Mouse (Mus musculus): ENCODE measurements at regions not wholly inside any gene's neighbourhood (a gene's known extent, or its start where the extent isn't known, plus 50 kb on each side); places are given as distances from the start of the nearest gene placed in this dataset.

GRCm38 (mm10) chr9:47119253-47119652 lies 120.7 kb downstream of the Gm4791 start:
- H3K27me3 ChIP-seq (ENCODE audit: control insufficient read depth, insufficient read depth, low read length): no peaks in the 10 kb centered on the region
- H3K27ac ChIP-seq (ENCODE audit: low read depth, low read length): no peak overlapping the region
- H3K9ac ChIP-seq (ENCODE audit: low read length): no peak overlapping the region
- H3K36me3 ChIP-seq (ENCODE audit: control insufficient read depth, insufficient read depth, low read length): no peaks in the 10 kb centered on the region
- WGBS: 87% methylated on average over 8 of the region's 8 CpGs
- H3K4me1 ChIP-seq (ENCODE audit: control insufficient read depth, insufficient read depth, low read length): no peaks in the 10 kb centered on the region
- ATAC-seq (ENCODE audit: insufficient read depth, low FRiP score, low TSS enrichment): no peak
- DNase-seq (ENCODE audit: low spot score): no peak
- H3K4me3 ChIP-seq (ENCODE audit: low read depth, low read length): no peak overlapping the region
- no peaks in the 10 kb centered on the region for H3K9me3 ChIP-seq (ENCODE audit: control insufficient read depth, low read length)
- H3K4me2 ChIP-seq (ENCODE audit: low read depth): no peak overlapping the region

GRCm38 (mm10) chr9:47123113-47123512 lies 124.6 kb downstream of the Gm4791 start:
- Histone ChIP-seq H3K27me3 (ENCODE audit: control insufficient read depth, insufficient read depth, low read length) (no peaks in the 10 kb centered on the region), H3K36me3 (ENCODE audit: control insufficient read depth, insufficient read depth, low read length) (no peaks in the 10 kb centered on the region), H3K4me3 (ENCODE audit: low read depth, low read length) (no peak overlapping the region), H3K9ac (ENCODE audit: low read length) (no peak overlapping the region), H3K27ac (ENCODE audit: low read depth, low read length) (no peak overlapping the region), H3K9me3 (ENCODE audit: control insufficient read depth, low read length) (no peaks in the 10 kb centered on the region), H3K4me1 (ENCODE audit: control insufficient read depth, insufficient read depth, low read length) (no peaks in the 10 kb centered on the region), H3K4me2 (ENCODE audit: low read depth) (no peak overlapping the region)
- DNase-seq (ENCODE audit: low spot score) (no peak), ATAC-seq (ENCODE audit: insufficient read depth, low FRiP score, low TSS enrichment) (no peak)
- 86% methylated on average over 2 of the region's 2 CpGs for WGBS

DNA sequence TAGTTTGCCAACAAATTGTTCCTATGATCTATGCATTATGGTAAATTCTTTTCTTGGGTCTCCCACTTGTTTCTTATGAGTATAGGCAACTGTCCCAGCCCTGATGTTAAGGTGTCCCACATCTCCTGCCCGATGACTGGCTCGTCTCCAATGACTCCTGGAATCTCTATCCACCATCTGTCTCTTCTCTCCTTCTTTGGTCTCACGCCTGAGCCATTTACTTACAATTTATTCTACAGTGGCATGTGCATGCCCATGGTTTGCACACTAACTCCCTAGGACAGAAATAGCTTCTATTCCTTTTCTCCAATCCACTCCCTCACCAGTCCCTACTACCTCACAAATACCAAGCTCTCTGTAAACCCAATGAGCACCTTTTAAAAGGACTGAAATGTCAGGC lies 127.0 kb downstream of the Gm4791 start:
- Histone ChIP-seq H3K27me3 (ENCODE audit: control insufficient read depth, insufficient read depth, low read length) (no peaks in the 10 kb centered on the region), H3K4me1 (ENCODE audit: control insufficient read depth, insufficient read depth, low read length) (no peaks in the 10 kb centered on the region), H3K27ac (ENCODE audit: low read depth, low read length) (no peak overlapping the region), H3K9ac (ENCODE audit: low read length) (no peak overlapping the region), H3K4me2 (ENCODE audit: low read depth) (no peak overlapping the region), H3K9me3 (ENCODE audit: control insufficient read depth, low read length) (no peaks in the 10 kb centered on the region), H3K36me3 (ENCODE audit: control insufficient read depth, insufficient read depth, low read length) (no peaks in the 10 kb centered on the region), H3K4me3 (ENCODE audit: low read depth, low read length) (no peak overlapping the region)
- ATAC-seq (ENCODE audit: insufficient read depth, low FRiP score, low TSS enrichment) (no peak), DNase-seq (ENCODE audit: low spot score) (no peak)
- 91% methylated on average over 3 of the region's 3 CpGs for WGBS

DNA sequence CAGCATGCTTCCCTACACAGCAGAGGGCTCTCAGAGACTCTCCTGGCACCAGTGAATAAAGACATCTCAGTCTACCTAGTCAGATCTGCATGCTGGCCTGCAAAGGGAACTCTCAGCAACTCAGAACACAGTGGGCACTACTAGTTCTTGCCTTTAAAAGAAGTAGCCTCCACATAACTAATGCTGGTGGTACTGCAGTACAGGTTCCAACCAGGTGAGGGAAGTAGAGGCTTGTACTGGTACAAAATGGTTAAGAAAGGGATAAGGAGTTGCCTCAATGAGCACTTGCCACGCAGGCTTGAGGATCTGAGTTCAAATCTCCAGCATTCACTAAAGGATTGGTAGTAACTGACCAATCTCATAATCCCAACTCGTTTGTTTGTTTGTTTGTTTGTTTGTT lies 127.7 kb downstream of the Gm4791 start:
- Histone ChIP-seq H3K9me3 (ENCODE audit: control insufficient read depth, low read length) (no peaks in the 10 kb centered on the region), H3K9ac (ENCODE audit: low read length) (no peak overlapping the region), H3K4me2 (ENCODE audit: low read depth) (no peak overlapping the region), H3K4me1 (ENCODE audit: control insufficient read depth, insufficient read depth, low read length) (no peaks in the 10 kb centered on the region), H3K27ac (ENCODE audit: low read depth, low read length) (no peak overlapping the region), H3K36me3 (ENCODE audit: control insufficient read depth, insufficient read depth, low read length) (no peaks in the 10 kb centered on the region), H3K27me3 (ENCODE audit: control insufficient read depth, insufficient read depth, low read length) (no peaks in the 10 kb centered on the region), H3K4me3 (ENCODE audit: low read depth, low read length) (no peak overlapping the region)
- DNase-seq (ENCODE audit: low spot score) (no peak), ATAC-seq (ENCODE audit: insufficient read depth, low FRiP score, low TSS enrichment) (no peak)
- 75% methylated on average over 2 of the region's 2 CpGs for WGBS

GRCm38 (mm10) chr9:47127756-47128424 lies 129.3 kb downstream of the Gm4791 start:
- H3K4me1 ChIP-seq (ENCODE audit: control insufficient read depth, insufficient read depth, low read length): no peaks in the 10 kb centered on the region
- H3K9me3 ChIP-seq (ENCODE audit: control insufficient read depth, low read length): no peaks in the 10 kb centered on the region
- H3K9ac ChIP-seq (ENCODE audit: low read length): no peak overlapping the region
- no peak overlapping the region for H3K4me3 ChIP-seq (ENCODE audit: low read depth, low read length)
- no peak for DNase-seq (ENCODE audit: low spot score)
- ATAC-seq (ENCODE audit: insufficient read depth, low FRiP score, low TSS enrichment): no peak
- H3K27me3 ChIP-seq (ENCODE audit: control insufficient read depth, insufficient read depth, low read length): no peaks in the 10 kb centered on the region
- no peak overlapping the region for H3K27ac ChIP-seq (ENCODE audit: low read depth, low read length)
- 91% methylated on average over 11 of the region's 11 CpGs for WGBS
- no peaks in the 10 kb centered on the region for H3K36me3 ChIP-seq (ENCODE audit: control insufficient read depth, insufficient read depth, low read length)
- H3K4me2 ChIP-seq (ENCODE audit: low read depth): no peak overlapping the region

DNA sequence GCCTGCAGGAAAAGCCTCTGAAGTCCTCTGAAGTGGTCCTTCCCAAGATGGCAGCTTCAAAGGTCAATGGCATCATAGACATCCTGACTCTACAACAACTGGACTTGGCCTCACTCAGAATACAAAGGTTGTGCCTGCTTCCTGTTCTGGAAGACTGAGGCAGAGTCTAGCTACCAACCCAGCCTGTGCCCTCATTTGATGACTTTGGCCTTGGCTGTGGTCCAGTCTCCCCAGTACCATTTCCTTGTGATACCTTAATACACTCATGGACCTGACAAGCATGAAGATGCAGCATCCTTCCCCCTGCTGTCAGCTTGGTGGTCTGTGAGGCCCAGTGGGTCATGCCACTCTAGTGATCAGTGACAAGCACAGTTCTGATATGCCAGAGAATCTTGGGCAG lies 130.6 kb downstream of the Gm4791 start:
- H3K9ac ChIP-seq (ENCODE audit: low read length): no peak overlapping the region

GRCm38 (mm10) chr9:47133454-47133853 lies 134.9 kb downstream of the Gm4791 start:
- no peaks in the 10 kb centered on the region for H3K9me3 ChIP-seq (ENCODE audit: control insufficient read depth, low read length)
- no peak overlapping the region for H3K4me3 ChIP-seq (ENCODE audit: low read depth, low read length)
- no peak overlapping the region for H3K9ac ChIP-seq (ENCODE audit: low read length)
- H3K4me2 ChIP-seq (ENCODE audit: low read depth): no peak overlapping the region
- H3K4me1 ChIP-seq (ENCODE audit: control insufficient read depth, insufficient read depth, low read length): no peaks in the 10 kb centered on the region
- WGBS: 66% methylated on average over 5 of the region's 5 CpGs
- ATAC-seq (ENCODE audit: insufficient read depth, low FRiP score, low TSS enrichment): no peak
- no peaks in the 10 kb centered on the region for H3K36me3 ChIP-seq (ENCODE audit: control insufficient read depth, insufficient read depth, low read length)
- no peak overlapping the region for H3K27ac ChIP-seq (ENCODE audit: low read depth, low read length)
- no peaks in the 10 kb centered on the region for H3K27me3 ChIP-seq (ENCODE audit: control insufficient read depth, insufficient read depth, low read length)
- no peak for DNase-seq (ENCODE audit: low spot score)

More for the DNA sequence above, 130.6 kb downstream of the Gm4791 start:
- Histone ChIP-seq H3K27ac (ENCODE audit: low read depth, low read length) (no peak overlapping the region), H3K4me3 (ENCODE audit: low read depth, low read length) (no peak overlapping the region), H3K9me3 (ENCODE audit: control insufficient read depth, low read length) (no peaks in the 10 kb centered on the region), H3K4me2 (ENCODE audit: low read depth) (no peak overlapping the region), H3K36me3 (ENCODE audit: control insufficient read depth, insufficient read depth, low read length) (no peaks in the 10 kb centered on the region), H3K4me1 (ENCODE audit: control insufficient read depth, insufficient read depth, low read length) (no peaks in the 10 kb centered on the region), H3K27me3 (ENCODE audit: control insufficient read depth, insufficient read depth, low read length) (no peaks in the 10 kb centered on the region)
- DNase-seq (ENCODE audit: low spot score): no peak
- no peak for ATAC-seq (ENCODE audit: insufficient read depth, low FRiP score, low TSS enrichment)

GRCm38 (mm10) chr9:47133873-47134272 lies 135.3 kb downstream of the Gm4791 start:
- Histone ChIP-seq H3K9ac (ENCODE audit: low read length) (no peak overlapping the region), H3K4me3 (ENCODE audit: low read depth, low read length) (no peak overlapping the region), H3K36me3 (ENCODE audit: control insufficient read depth, insufficient read depth, low read length) (no peaks in the 10 kb centered on the region), H3K27ac (ENCODE audit: low read depth, low read length) (no peak overlapping the region), H3K4me2 (ENCODE audit: low read depth) (no peak overlapping the region), H3K9me3 (ENCODE audit: control insufficient read depth, low read length) (no peaks in the 10 kb centered on the region), H3K27me3 (ENCODE audit: control insufficient read depth, insufficient read depth, low read length) (no peaks in the 10 kb centered on the region), H3K4me1 (ENCODE audit: control insufficient read depth, insufficient read depth, low read length) (no peaks in the 10 kb centered on the region)
- no peak for DNase-seq (ENCODE audit: low spot score)
- WGBS: 80% methylated on average over 8 of the region's 8 CpGs
- no peak for ATAC-seq (ENCODE audit: insufficient read depth, low FRiP score, low TSS enrichment)

GRCm38 (mm10) chr9:47134479-47134878 lies 135.9 kb downstream of the Gm4791 start:
- ATAC-seq (ENCODE audit: insufficient read depth, low FRiP score, low TSS enrichment): no peak
- Histone ChIP-seq H3K9me3 (ENCODE audit: control insufficient read depth, low read length) (no peaks in the 10 kb centered on the region), H3K4me3 (ENCODE audit: low read depth, low read length) (no peak overlapping the region), H3K9ac (ENCODE audit: low read length) (no peak overlapping the region), H3K27me3 (ENCODE audit: control insufficient read depth, insufficient read depth, low read length) (no peaks in the 10 kb centered on the region), H3K36me3 (ENCODE audit: control insufficient read depth, insufficient read depth, low read length) (no peaks in the 10 kb centered on the region), H3K4me2 (ENCODE audit: low read depth) (no peak overlapping the region), H3K27ac (ENCODE audit: low read depth, low read length) (no peak overlapping the region), H3K4me1 (ENCODE audit: control insufficient read depth, insufficient read depth, low read length) (no peaks in the 10 kb centered on the region)
- WGBS: 80% methylated on average over 4 of the region's 4 CpGs
- DNase-seq (ENCODE audit: low spot score): no peak
